Mouse (Mus musculus) heart, postnatal 0 days (tissue): ENCODE measurements around the gene Lemd1. TPM values are rescaled to one million over a fixed set of nuclear protein-coding genes. Genes with fewer than 3 reads are reported as not detected.
A peak's percentile ranks its signal among the peaks of the same experiment; 100 is the strongest.

Experiments
- ATAC-seq: fragments of 200-750 bp; cut with Nextera tagmentation; 2 replicates; pipeline ENCODE4 v1.8.0; 2017; ENCODE audit warnings: low read depth, moderate number of reproducible peaks, moderate library complexity; ENCODE audit not compliant: insufficient read depth
- DNase-seq: peaks from one replicate; pipeline ENCODE4 v3.0.0-alpha.2; 2016; ENCODE audit warnings: low spot score
- H3K27ac ChIP-seq: fragments of 300-500 bp; sonication (generic); 2 replicates; pipeline ENCODE4 v1.5.1; 2014; ENCODE audit warnings: low read depth, mild to moderate bottlenecking
- H3K27me3 ChIP-seq: fragments of 300-500 bp; sonication (generic); 2 replicates; pipeline ENCODE4 v1.6.1; 2014; ENCODE audit warnings: low read length, mixed read lengths; ENCODE audit not compliant: control insufficient read depth, insufficient read depth
- H3K36me3 ChIP-seq: fragments of 300-500 bp; sonication (generic); replicated peaks from 2 replicates; pipeline ENCODE4 v1.6.1; 2014; ENCODE audit warnings: low read length, mixed read lengths; ENCODE audit not compliant: control insufficient read depth, insufficient read depth
- H3K4me1 ChIP-seq: fragments of 300-500 bp; sonication (generic); 2 replicates; pipeline ENCODE4 v1.6.1; 2014; ENCODE audit warnings: antibody characterized with exemption; ENCODE audit not compliant: control insufficient read depth, insufficient read depth
- H3K4me2 ChIP-seq: fragments of 300-500 bp; sonication (generic); 2 replicates; pipeline ENCODE4 v1.6.1; 2014; ENCODE audit warnings: low read depth, mild to moderate bottlenecking, low read length, moderate library complexity
- H3K4me3 ChIP-seq: fragments of 300-500 bp; sonication (generic); 2 replicates; pipeline ENCODE4 v1.5.1; 2014; ENCODE audit warnings: low read depth, low read length
- H3K9ac ChIP-seq: fragments of 300-500 bp; sonication (generic); replicated peaks from 2 replicates; pipeline ENCODE4 v1.6.1; 2014; ENCODE audit warnings: low read depth, low read length, mixed read lengths
- H3K9me3 ChIP-seq: fragments of 300-500 bp; sonication (generic); replicated peaks from 2 replicates; pipeline ENCODE4 v1.6.1; 2016; ENCODE audit warnings: low read length; ENCODE audit not compliant: control insufficient read depth
- CTCF ChIP-seq: IDR thresholded peaks from 2 replicates; pipeline ENCODE4 v1.5.1; 2016; ENCODE audit warnings: antibody characterized with exemption, control low read depth, low read depth
- EP300 ChIP-seq: IDR thresholded peaks from 2 replicates; pipeline ENCODE4 v1.6.1; 2016; ENCODE audit warnings: antibody characterized with exemption, low read depth
- WGBS: fragments of 180-500 bp; shearing (Covaris S2); extraction: QIAGEN DNeasy Blood & Tissue Kit; methylation state at CpG from one replicate; pipeline ENCODE4 v1.1.7; 2014; 5-methylcytosine and 5-hydroxymethylcytosine counted together
- polyA plus RNA-seq: library from polyadenylated mRNA; unstranded; fragments of >200 nt; fragmentation: Nextera tagmentation; extraction: Ambion mirVana; gene quantifications from 2 replicates; pipeline ENCODE4 v1.2.1, GENCODE M21; 2015
- total RNA-seq: library from RNA; depleted of rRNA; stranded (reverse); fragments of >200 nt; gene quantifications from 2 replicates; pipeline ENCODE4 v1.2.3, GENCODE M21; 2014; ENCODE audit warnings: low replicate concordance

The Lemd1 gene
- total and polyA plus RNA-seq, 2 experiments from 2014 or later, result not detected

DNA sequence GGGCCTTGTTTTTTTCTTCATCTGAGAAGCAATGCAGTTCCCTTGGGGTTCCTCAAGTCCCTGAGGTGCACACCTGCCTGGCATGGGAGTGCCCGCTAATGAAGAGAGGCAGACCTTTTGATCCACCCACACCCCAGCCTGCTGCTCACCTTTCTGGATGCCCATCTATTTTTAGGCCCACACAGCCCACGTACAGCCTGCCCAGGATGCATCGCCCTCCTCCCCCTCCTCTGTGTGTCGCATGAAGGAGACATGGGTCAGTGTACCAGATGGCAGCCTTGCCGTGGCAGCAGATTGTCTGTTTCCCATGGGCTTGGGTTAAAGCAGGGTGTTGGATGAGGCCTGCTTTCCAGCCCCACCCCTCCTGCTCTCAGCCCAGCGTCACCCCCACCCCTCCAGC lies 98.7 kb downstream of the Lemd1 start:
- ATAC-seq (no peak), DNase-seq (no peak)
- H3K4me1 ChIP-seq, result peaks cover 6% of the 10 kb centered on the region
- no peak overlapping the region for H3K4me3 ChIP-seq
- H3K27me3 ChIP-seq, result no peaks in the 10 kb centered on the region
- no peaks in the 10 kb centered on the region for H3K36me3 ChIP-seq
- 53% methylated on average over 6 of the region's 6 CpGs for WGBS
- no peaks in the 10 kb centered on the region for H3K9me3 ChIP-seq
- no peak overlapping the region for H3K27ac ChIP-seq
- no peak overlapping the region for H3K9ac ChIP-seq
- TF ChIP-seq CTCF, result no peak
- H3K4me2 ChIP-seq, result no peak overlapping the region

GRCm38 (mm10) chr1:132290921-132291675 lies 99.9 kb downstream of the Lemd1 start:
- ATAC-seq (no peak), DNase-seq (no peak)
- H3K4me1 ChIP-seq, result peaks cover 6% of the 10 kb centered on the region
- no peak overlapping the region for H3K9ac ChIP-seq
- WGBS, result 69% methylated on average over 11 of the region's 11 CpGs
- H3K9me3 ChIP-seq, result no peaks in the 10 kb centered on the region
- no peak overlapping the region for H3K4me3 ChIP-seq
- H3K27me3 ChIP-seq, result 0 out of 2 replicates have a peak, but pooled peaks cover under 1% of the 10 kb centered on the region
- no peak overlapping the region for H3K27ac ChIP-seq
- 0 out of 2 replicates have a peak, but pooled peaks have one; percentile 4 for TF ChIP-seq CTCF
- TF ChIP-seq EP300, result no peak
- no peaks in the 10 kb centered on the region for H3K36me3 ChIP-seq
- no peak overlapping the region for H3K4me2 ChIP-seq

GRCm38 (mm10) chr1:132291706-132292105 lies 100.5 kb downstream of the Lemd1 start:
- no peak overlapping the region for H3K9ac ChIP-seq
- no peak overlapping the region for H3K4me3 ChIP-seq
- no peak for TF ChIP-seq CTCF
- TF ChIP-seq EP300, result no peak
- H3K27me3 ChIP-seq, result 0 out of 2 replicates have a peak, but pooled peaks cover 5% of the 10 kb centered on the region
- WGBS, result 64% methylated on average over 4 of the region's 4 CpGs
- H3K27ac ChIP-seq, result 0 out of 2 replicates have a peak overlapping the region, but pooled peaks have one; percentile 28
- no peak for DNase-seq
- no peak for ATAC-seq
- H3K36me3 ChIP-seq, result no peaks in the 10 kb centered on the region
- no peaks in the 10 kb centered on the region for H3K9me3 ChIP-seq
- no peak overlapping the region for H3K4me2 ChIP-seq
- peaks cover 6% of the 10 kb centered on the region for H3K4me1 ChIP-seq

DNA sequence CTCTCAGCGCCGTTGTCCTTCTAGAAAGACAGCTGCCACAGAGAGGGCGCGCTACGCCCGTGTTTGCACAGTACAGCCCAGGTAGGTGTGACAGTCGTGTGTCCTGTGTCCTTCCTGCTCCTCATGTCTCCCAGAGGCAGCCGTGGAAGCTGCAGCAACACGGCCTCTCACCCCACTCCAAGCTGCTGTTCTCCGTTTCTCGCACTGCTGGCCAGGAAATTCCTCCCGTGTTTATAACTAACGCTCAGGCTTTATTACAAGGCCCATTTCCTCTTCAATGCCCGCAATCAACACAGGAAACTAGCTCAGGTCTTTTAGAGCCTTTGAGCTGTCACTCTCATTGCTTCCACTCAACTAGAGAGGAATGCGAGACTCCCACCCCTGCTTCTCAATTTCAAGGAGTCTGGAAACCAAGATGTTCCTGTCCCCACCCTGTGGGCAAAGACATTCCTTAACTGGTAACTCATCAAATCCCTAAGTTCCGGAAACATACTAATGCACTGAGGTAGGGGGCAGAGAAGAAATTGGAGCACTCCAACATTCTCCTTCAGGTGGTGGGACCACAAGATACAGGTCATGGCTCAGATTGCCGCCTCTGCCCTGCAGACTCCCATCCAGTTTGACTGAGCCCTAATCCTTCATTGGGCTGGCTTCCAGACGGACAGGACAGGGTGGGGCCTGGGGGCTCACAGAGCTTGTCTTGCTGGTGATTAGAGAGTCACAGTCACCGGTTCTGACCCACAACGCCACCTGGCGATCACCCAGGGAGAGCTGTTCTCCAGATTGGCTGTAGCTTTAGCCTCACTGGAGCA lies 101.3 kb downstream of the Lemd1 start:
- 0 out of 2 replicates have a peak overlapping the region, but pooled peaks have one; percentile 28 for H3K27ac ChIP-seq
- H3K4me1 ChIP-seq, result peaks cover 2% of the 10 kb centered on the region
- no peak overlapping the region for H3K9ac ChIP-seq
- ATAC-seq, result peak; percentile 28; the same call in 1 of the 2 replicates
- WGBS, result 50% methylated on average over 21 of the region's 21 CpGs
- no peaks in the 10 kb centered on the region for H3K9me3 ChIP-seq
- peaks cover 11% of the 10 kb centered on the region; the same call in 1 of the 2 replicates for H3K27me3 ChIP-seq
- H3K36me3 ChIP-seq, result no peaks in the 10 kb centered on the region
- no peak overlapping the region for H3K4me3 ChIP-seq
- H3K4me2 ChIP-seq, result no peak overlapping the region
- peak; percentile 22 for DNase-seq
- TF ChIP-seq CTCF (peak; percentile 28; the same call in 1 of the 2 replicates), EP300 (no peak)

- WGBS, result 83% methylated on average over 7 of the region's 7 CpGs
- DNase-seq (no peak), ATAC-seq (no peak)
- H3K4me2 ChIP-seq, result no peak overlapping the region
- no peak overlapping the region for H3K27ac ChIP-seq
- H3K4me3 ChIP-seq, result no peak overlapping the region
- H3K36me3 ChIP-seq, result no peaks in the 10 kb centered on the region
- TF ChIP-seq EP300 (no peak), CTCF (no peak)
- peaks cover 30% of the 10 kb centered on the region for H3K27me3 ChIP-seq
- H3K9ac ChIP-seq, result no peak overlapping the region
- H3K9me3 ChIP-seq, result no peaks in the 10 kb centered on the region
- peaks cover 9% of the 10 kb centered on the region for H3K4me1 ChIP-seq
Measured at GRCm38 (mm10) chr1:132295506-132295905, 104.3 kb downstream of the Lemd1 start.
